Mouse (Mus musculus): ENCODE results near the gene Ackr3. TPM values are rescaled to one million over a fixed set of nuclear protein-coding genes. Genes with fewer than 3 reads are reported as not detected.

The Ackr3 gene
- polyA plus RNA-seq, 1 experiment from 2014 or later = 27.4 TPM

DNA sequence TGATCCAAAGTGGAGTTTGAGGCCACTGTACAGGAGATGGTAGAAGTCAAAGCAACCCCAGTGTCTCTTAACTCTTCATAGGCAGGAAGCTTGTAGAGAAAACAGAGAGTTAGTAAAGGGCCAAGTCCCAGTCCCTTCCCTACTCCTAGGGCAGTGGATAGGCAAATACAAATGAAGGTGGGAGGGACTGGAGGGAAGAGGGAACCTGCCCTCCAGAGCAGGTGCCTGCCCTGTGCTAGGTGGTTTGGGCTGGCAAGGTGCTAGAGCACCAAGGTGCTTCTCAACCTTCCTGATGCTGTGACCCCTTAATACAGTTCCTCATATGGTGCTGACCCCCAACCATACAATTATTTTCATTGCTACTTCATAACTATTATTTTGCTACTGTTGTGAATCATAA lies 26.2 kb upstream of the Ackr3 start:
- no peak for ATAC-seq (ENCODE audit: low read depth)
- no peaks in the 10 kb centered on the region for H3K9me3 ChIP-seq (ENCODE audit: control insufficient read depth, low read length)
- H3K9ac ChIP-seq (ENCODE audit: low read length) = no peak overlapping the region
- H3K4me3 ChIP-seq (ENCODE audit: low read length) = no peak overlapping the region
- no peaks in the 10 kb centered on the region for H3K27me3 ChIP-seq (ENCODE audit: control insufficient read depth, insufficient read depth, low read depth, low read length)
- H3K36me3 ChIP-seq (ENCODE audit: control insufficient read depth, insufficient read depth, low read length) = no peaks in the 10 kb centered on the region
- no peak overlapping the region for H3K27ac ChIP-seq (ENCODE audit: low read length)
- H3K4me2 ChIP-seq (ENCODE audit: low read depth, low read length) = no peak overlapping the region
- H3K4me1 ChIP-seq (replicated peaks; ENCODE audit: control insufficient read depth, insufficient read depth, low read length) = no peaks in the 10 kb centered on the region

DNA sequence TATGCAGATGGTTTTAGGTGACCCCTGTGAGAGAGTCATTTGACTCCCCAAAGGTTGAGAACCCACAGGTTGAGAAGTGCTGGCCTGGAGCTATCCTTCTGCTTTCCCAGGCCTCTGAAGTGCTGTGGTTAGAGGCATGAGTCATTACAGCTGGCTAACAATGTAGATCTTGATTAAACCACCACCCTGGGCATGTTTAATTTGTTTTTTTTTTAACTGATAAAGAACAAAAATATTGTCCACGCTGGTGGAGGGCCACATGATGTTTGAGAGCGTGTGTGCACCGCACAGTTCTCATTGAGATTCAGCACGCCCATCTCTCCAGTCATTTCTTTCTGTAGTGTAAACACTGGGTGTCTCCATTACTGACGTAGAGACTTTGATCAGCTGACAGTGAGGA lies 25.8 kb upstream of the Ackr3 start:
- Histone ChIP-seq H3K4me3 (ENCODE audit: low read length) (no peak overlapping the region), H3K36me3 (ENCODE audit: control insufficient read depth, insufficient read depth, low read length) (no peaks in the 10 kb centered on the region), H3K9ac (ENCODE audit: low read length) (no peak overlapping the region), H3K4me2 (ENCODE audit: low read depth, low read length) (no peak overlapping the region), H3K4me1 (replicated peaks; ENCODE audit: control insufficient read depth, insufficient read depth, low read length) (no peaks in the 10 kb centered on the region), H3K27me3 (ENCODE audit: control insufficient read depth, insufficient read depth, low read depth, low read length) (no peaks in the 10 kb centered on the region), H3K9me3 (ENCODE audit: control insufficient read depth, low read length) (no peaks in the 10 kb centered on the region), H3K27ac (ENCODE audit: low read length) (no peak overlapping the region)
- WGBS = 28% methylated on average over 5 of the region's 5 CpGs
- no peak for ATAC-seq (ENCODE audit: low read depth)

DNA sequence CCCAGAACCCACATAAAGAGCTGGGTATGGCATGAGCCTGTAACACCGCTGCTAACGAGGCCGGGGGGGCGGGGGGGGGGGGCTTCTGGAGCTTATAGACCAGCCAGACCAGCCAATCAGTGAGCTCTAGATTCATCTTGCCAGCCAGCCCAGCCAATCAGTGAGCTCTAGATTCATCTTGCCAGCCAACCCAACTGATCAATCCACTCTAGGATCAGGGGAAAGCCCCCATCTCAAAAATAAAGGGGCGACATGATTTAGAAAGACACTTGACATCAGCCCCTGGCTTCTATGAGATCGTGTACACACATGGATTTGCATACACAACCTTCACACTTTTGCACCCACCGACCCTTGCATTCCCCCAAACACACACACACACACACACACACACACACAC lies 23.3 kb upstream of the Ackr3 start:
- Histone ChIP-seq H3K4me3 (ENCODE audit: low read length) (no peak overlapping the region), H3K4me1 (replicated peaks; ENCODE audit: control insufficient read depth, insufficient read depth, low read length) (no peaks in the 10 kb centered on the region), H3K27ac (ENCODE audit: low read length) (no peak overlapping the region), H3K9me3 (ENCODE audit: control insufficient read depth, low read length) (no peaks in the 10 kb centered on the region), H3K36me3 (ENCODE audit: control insufficient read depth, insufficient read depth, low read length) (no peaks in the 10 kb centered on the region), H3K4me2 (ENCODE audit: low read depth, low read length) (no peak overlapping the region), H3K9ac (ENCODE audit: low read length) (no peak overlapping the region), H3K27me3 (ENCODE audit: control insufficient read depth, insufficient read depth, low read depth, low read length) (no peaks in the 10 kb centered on the region)
- 67% methylated on average over 7 of the region's 7 CpGs for WGBS
- ATAC-seq (ENCODE audit: low read depth) = no peak

DNA sequence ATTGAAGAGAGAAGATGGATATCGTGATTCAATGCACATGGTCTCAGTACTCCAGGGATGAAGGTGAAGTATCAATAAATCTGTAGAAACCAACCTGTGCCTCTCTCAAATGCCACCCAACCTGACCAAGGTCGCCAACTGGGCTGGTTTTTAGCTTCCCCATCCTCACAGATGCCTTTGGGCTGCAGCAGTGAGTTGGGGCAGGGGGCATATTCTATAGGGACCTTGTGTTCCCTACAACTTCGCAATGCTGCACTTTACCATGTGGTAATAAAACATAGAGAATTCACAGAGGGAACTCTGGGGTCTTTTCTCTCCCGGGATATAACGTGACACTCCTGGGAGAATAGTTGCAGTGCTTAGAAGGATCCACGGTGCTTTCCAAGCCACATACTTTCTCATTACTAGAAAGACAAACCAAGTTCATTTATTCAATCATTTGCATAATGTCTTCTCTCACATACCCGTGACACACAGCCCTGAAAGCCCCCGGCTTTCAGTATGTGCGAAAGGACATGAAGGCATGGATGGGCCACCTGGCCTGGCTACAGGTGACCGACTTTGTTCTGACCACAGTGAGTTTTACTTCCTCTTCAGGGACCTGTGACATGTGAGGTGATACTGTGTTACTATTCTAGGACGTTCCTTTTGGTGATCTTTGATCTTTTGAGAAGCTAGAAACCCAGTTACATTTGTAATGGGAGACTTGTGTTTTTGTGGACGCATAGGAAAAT lies 22.6 kb upstream of the Ackr3 start:
- no peaks in the 10 kb centered on the region for H3K9me3 ChIP-seq (ENCODE audit: control insufficient read depth, low read length)
- no peaks in the 10 kb centered on the region for H3K4me1 ChIP-seq (replicated peaks; ENCODE audit: control insufficient read depth, insufficient read depth, low read length)
- ATAC-seq (ENCODE audit: low read depth) = no peak

DNA sequence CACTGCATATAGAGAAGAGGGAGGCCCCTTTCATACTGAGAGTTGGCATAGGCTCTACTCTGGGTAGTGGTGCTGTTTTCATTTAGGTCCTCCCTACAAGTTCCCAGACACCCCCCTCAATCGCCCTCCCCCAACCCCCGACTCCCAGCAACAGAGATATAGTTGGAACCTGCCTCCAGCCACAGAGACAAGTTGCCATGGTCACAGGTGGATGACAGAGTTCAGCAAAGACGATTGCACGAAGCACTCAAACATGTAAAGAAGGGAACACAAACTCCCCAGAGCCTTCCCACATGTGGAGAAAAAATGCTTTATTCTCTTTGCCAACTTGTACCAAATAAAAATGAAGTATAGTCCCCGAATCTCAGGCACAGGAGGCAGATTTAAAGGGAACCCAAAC lies 21.3 kb upstream of the Ackr3 start:
- Histone ChIP-seq H3K36me3 (ENCODE audit: control insufficient read depth, insufficient read depth, low read length) (no peaks in the 10 kb centered on the region), H3K27me3 (ENCODE audit: control insufficient read depth, insufficient read depth, low read depth, low read length) (no peaks in the 10 kb centered on the region), H3K4me1 (replicated peaks; ENCODE audit: control insufficient read depth, insufficient read depth, low read length) (no peaks in the 10 kb centered on the region), H3K9me3 (ENCODE audit: control insufficient read depth, low read length) (no peaks in the 10 kb centered on the region), H3K9ac (ENCODE audit: low read length) (no peak overlapping the region), H3K4me3 (ENCODE audit: low read length) (no peak overlapping the region), H3K27ac (ENCODE audit: low read length) (no peak overlapping the region), H3K4me2 (ENCODE audit: low read depth, low read length) (no peak overlapping the region)
- ATAC-seq (ENCODE audit: low read depth) = no peak
- WGBS = 63% methylated on average over 5 of the region's 5 CpGs

More for the DNA sequence above, 22.6 kb upstream of the Ackr3 start:
- Histone ChIP-seq H3K4me3 (ENCODE audit: low read length) (no peak overlapping the region), H3K9ac (ENCODE audit: low read length) (no peak overlapping the region), H3K4me2 (ENCODE audit: low read depth, low read length) (no peak overlapping the region), H3K27me3 (ENCODE audit: control insufficient read depth, insufficient read depth, low read depth, low read length) (no peaks in the 10 kb centered on the region), H3K27ac (ENCODE audit: low read length) (no peak overlapping the region), H3K36me3 (ENCODE audit: control insufficient read depth, insufficient read depth, low read length) (no peaks in the 10 kb centered on the region)
- WGBS = 78% methylated on average over 12 of the region's 12 CpGs

DNA sequence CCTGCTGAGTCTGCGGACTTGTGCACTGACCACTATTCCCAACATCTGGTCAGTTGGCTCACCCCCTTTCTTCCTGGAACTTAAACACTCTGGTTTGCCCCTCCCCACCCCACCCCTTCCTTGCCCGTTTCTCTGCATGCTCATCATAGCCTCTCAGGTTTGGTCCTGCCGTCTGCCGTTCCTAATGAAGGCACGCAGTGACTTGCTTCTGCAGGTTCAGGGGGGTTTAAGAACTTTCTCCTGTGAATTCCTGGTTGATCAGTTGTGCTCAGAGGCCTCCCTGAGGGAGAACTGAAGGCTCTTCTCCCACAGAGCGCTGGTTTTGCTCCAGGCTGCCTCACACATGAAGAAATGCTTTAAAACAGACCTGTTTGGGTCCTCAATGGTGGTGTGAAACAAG lies 20.2 kb upstream of the Ackr3 start:
- Histone ChIP-seq H3K27ac (ENCODE audit: low read length) (no peak overlapping the region), H3K4me3 (ENCODE audit: low read length) (no peak overlapping the region), H3K9me3 (ENCODE audit: control insufficient read depth, low read length) (no peaks in the 10 kb centered on the region), H3K9ac (ENCODE audit: low read length) (no peak overlapping the region), H3K27me3 (ENCODE audit: control insufficient read depth, insufficient read depth, low read depth, low read length) (no peaks in the 10 kb centered on the region), H3K4me1 (replicated peaks; ENCODE audit: control insufficient read depth, insufficient read depth, low read length) (no peaks in the 10 kb centered on the region), H3K36me3 (ENCODE audit: control insufficient read depth, insufficient read depth, low read length) (no peaks in the 10 kb centered on the region), H3K4me2 (ENCODE audit: low read depth, low read length) (no peak overlapping the region)
- no peak for ATAC-seq (ENCODE audit: low read depth)
- 60% methylated on average over 6 of the region's 6 CpGs for WGBS

DNA sequence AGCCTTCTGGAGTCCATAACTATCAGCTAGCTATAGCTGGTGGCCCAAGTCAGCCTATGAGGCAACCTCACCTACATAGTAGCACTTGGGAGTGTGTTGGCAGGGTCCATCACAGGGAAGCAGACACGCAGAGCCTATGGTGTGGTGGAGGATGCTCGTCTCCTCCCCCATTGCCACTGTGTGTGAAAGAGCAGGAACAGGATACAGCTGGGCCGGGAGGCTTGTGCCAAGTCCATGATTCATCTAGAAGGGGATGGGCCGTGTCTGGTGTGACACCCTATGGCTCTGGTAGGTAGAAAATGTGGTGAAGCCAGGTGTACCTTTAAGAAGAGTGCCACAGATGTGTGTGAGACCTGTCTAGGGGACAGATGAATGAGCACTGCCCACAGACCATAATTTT lies 17.6 kb upstream of the Ackr3 start:
- H3K27me3 ChIP-seq (ENCODE audit: control insufficient read depth, insufficient read depth, low read depth, low read length) = no peaks in the 10 kb centered on the region
- no peak overlapping the region for H3K27ac ChIP-seq (ENCODE audit: low read length)
- H3K9me3 ChIP-seq (ENCODE audit: control insufficient read depth, low read length) = no peaks in the 10 kb centered on the region
- no peak overlapping the region for H3K4me3 ChIP-seq (ENCODE audit: low read length)
- H3K9ac ChIP-seq (ENCODE audit: low read length) = no peak overlapping the region
- H3K36me3 ChIP-seq (ENCODE audit: control insufficient read depth, insufficient read depth, low read length) = no peaks in the 10 kb centered on the region
- no peak overlapping the region for H3K4me2 ChIP-seq (ENCODE audit: low read depth, low read length)
- ATAC-seq (ENCODE audit: low read depth) = no peak
- 54% methylated on average over 4 of the region's 4 CpGs for WGBS
- no peaks in the 10 kb centered on the region for H3K4me1 ChIP-seq (replicated peaks; ENCODE audit: control insufficient read depth, insufficient read depth, low read length)

DNA sequence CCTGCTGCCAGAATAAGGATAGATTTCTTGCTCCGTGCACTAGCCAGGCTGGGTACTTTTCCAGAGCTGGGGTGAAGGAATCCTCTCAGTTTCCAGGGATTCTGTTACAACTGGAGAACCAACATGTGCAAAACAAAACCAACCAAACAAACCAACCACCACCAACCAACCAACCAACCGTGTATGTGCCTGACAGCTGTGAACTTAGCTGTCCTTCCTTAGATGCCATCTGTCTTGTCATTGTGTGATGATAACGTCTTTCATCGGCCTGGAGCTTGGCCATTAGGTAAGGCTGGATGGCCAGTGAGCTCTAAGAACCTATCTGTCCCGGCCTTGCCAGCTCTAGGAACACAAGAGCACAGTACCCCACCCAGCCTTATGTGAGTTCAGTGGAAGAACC lies 16.9 kb upstream of the Ackr3 start:
- ATAC-seq (ENCODE audit: low read depth) = no peak

DNA sequence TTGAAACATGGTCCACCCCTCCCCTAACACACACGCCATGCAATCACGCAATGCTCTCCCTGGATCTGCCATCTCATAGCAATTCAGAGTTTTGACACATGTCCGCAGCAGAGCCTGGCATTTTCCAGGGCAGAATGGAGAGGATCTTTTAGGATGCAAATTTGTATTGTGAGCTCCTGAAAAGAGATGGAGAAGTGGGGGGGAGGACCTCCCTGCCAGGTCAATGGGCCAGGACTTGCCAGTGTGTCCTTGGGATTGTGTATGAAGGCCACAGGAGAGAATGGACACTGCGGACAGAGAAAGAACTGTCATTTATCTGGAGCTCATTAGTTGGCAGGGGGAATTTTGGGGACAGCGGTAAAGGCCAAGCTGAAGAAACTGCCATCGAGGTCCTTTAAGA lies 14.7 kb upstream of the Ackr3 start:
- no peaks in the 10 kb centered on the region for H3K36me3 ChIP-seq (ENCODE audit: control insufficient read depth, insufficient read depth, low read length)
- H3K27me3 ChIP-seq (ENCODE audit: control insufficient read depth, insufficient read depth, low read depth, low read length) = no peaks in the 10 kb centered on the region
- no peaks in the 10 kb centered on the region for H3K4me1 ChIP-seq (replicated peaks; ENCODE audit: control insufficient read depth, insufficient read depth, low read length)
- no peak overlapping the region for H3K9ac ChIP-seq (ENCODE audit: low read length)
- H3K4me3 ChIP-seq (ENCODE audit: low read length) = no peak overlapping the region
- H3K27ac ChIP-seq (ENCODE audit: low read length) = no peak overlapping the region
- H3K9me3 ChIP-seq (ENCODE audit: control insufficient read depth, low read length) = no peaks in the 10 kb centered on the region
- no peak overlapping the region for H3K4me2 ChIP-seq (ENCODE audit: low read depth, low read length)
- 90% methylated on average over 6 of the region's 6 CpGs for WGBS
- no peak for ATAC-seq (ENCODE audit: low read depth)

More for the DNA sequence above, 16.9 kb upstream of the Ackr3 start:
- Histone ChIP-seq H3K4me2 (ENCODE audit: low read depth, low read length) (no peak overlapping the region), H3K9ac (ENCODE audit: low read length) (no peak overlapping the region), H3K27ac (ENCODE audit: low read length) (no peak overlapping the region), H3K36me3 (ENCODE audit: control insufficient read depth, insufficient read depth, low read length) (no peaks in the 10 kb centered on the region), H3K27me3 (ENCODE audit: control insufficient read depth, insufficient read depth, low read depth, low read length) (no peaks in the 10 kb centered on the region), H3K4me1 (replicated peaks; ENCODE audit: control insufficient read depth, insufficient read depth, low read length) (no peaks in the 10 kb centered on the region), H3K4me3 (ENCODE audit: low read length) (no peak overlapping the region), H3K9me3 (ENCODE audit: control insufficient read depth, low read length) (no peaks in the 10 kb centered on the region)
- WGBS = 86% methylated on average over 5 of the region's 5 CpGs

DNA sequence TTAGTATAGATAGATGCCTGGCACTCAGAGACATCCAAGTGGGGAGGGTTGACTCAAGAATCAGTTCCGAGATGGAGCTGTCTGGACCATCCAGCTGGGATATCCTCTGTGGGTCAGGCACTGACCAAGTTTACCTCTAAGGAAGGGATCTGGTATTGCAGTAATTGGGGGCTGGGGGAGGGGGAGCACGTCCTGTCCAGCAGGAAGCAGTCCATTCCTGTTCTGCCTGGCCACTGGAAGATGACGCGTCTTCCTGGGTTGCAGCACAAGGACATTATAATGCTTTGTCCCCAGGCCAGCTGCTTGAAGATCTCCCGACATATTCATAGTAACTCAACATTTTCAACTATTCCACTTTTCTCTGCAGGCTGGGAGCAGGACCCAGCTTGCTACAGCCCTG lies 2.5 kb upstream of the Ackr3 start:
- no peak for ATAC-seq (ENCODE audit: low read depth)
- WGBS = 63% methylated on average over 5 of the region's 5 CpGs

More for the DNA sequence above, 2.5 kb upstream of the Ackr3 start:
- Histone ChIP-seq H3K4me1 (replicated peaks; ENCODE audit: control insufficient read depth, insufficient read depth, low read length) (peaks cover 14% of the 10 kb centered on the region), H3K36me3 (ENCODE audit: control insufficient read depth, insufficient read depth, low read length) (no peaks in the 10 kb centered on the region), H3K4me2 (ENCODE audit: low read depth, low read length) (no peak overlapping the region), H3K9me3 (ENCODE audit: control insufficient read depth, low read length) (no peaks in the 10 kb centered on the region), H3K27me3 (ENCODE audit: control insufficient read depth, insufficient read depth, low read depth, low read length) (peaks cover 9% of the 10 kb centered on the region), H3K9ac (ENCODE audit: low read length) (no peak overlapping the region), H3K4me3 (ENCODE audit: low read length) (no peak overlapping the region), H3K27ac (ENCODE audit: low read length) (no peak overlapping the region)

All from lung, embryonic 16.5 days (tissue).